Mouse (Mus musculus): ENCODE measurements at regions not wholly inside any gene's neighbourhood (a gene's known extent, or its start where the extent isn't known, plus 50 kb on each side); places are given as distances from the start of the nearest gene placed in this dataset.

DNA sequence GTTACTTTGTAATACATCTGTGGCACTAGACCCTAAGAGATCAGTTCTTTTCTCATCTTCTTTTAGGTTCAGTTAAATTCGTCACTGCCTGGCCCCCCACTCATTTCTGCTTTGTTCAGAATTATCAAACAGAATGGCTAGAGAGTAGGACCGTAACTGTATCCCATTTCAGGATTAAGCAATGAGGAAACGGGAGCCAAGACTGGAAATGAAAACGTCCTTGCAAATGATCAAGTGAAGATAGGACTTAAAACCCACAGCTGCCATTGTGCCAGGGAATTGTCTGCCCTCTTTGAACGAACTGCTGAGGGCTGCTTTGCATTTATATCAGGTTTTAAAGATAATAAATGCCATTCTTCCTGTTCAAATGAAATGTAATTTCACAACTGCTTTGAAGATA lies 133.7 kb upstream of the Peli2 start:
- TF ChIP-seq USF1 (IDR thresholded peaks at IDR 0.05; ENCODE audit: low read depth) (no peak), POLR2A (IDR thresholded peaks at IDR 0.05; ENCODE audit: insufficient read length, low read depth) (no peak)

All from myocyte (in vitro differentiated cells).